Comparison of ENCODE assay signal across 10 mouse cellular contexts in the genomic region with DNA sequence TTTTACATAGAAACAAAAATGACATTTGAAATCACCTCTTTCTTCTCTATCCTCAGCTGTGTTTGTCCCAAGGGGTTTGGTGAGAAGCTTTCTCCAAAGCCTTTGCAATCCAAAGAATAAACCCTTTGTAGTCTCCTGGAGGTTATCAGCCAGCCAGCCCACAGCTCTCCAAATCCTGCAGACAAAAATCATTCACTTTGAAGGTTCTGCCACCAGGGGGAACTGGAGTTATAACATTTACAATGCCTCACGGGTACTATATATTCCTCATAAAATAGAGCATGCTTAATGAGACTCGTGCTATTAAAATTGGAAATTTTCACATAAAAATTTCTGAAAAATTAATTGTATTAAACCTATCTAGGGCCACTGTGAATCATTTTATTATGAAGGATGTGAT.
A peak's percentile ranks its signal among the peaks of the same experiment; 100 is the strongest.
DNase-seq lines count a peak whose midpoint lies in the region; ATAC-seq lines count a peak whose summit lies in the region.
"Had no signal": no experiment of that assay in that cellular context is flagged by ENCODE, and none has a peak within 500 bp of the region (broad histone marks: within the 10 kb centered on the region; RNA-seq: fewer than 3 reads in every experiment).

No protein-coding gene starts in this region.

- 22% methylated on average over 2 of the region's 2 CpGs for WGBS in forebrain, embryonic 15.5 days
- WGBS in midbrain, embryonic 13.5 days, result 37% methylated on average over 2 of the region's 2 CpGs

- H3K9ac ChIP-seq in forebrain, embryonic 15.5 days (replicated peaks), result no peak overlapping the region
- H3K9ac ChIP-seq in midbrain, embryonic 13.5 days (replicated peaks), result no peak overlapping the region
- H3K9ac ChIP-seq: embryonic facial prominence, embryonic 13.5 days; liver, embryonic 15.5 days had no signal

- H3K9me3 ChIP-seq in forebrain, embryonic 15.5 days, result no peaks in the 10 kb centered on the region
- no peaks in the 10 kb centered on the region for H3K9me3 ChIP-seq in midbrain, embryonic 13.5 days
- H3K9me3 ChIP-seq: embryonic facial prominence, embryonic 13.5 days; liver, embryonic 15.5 days had no signal

- peak; percentile 85 for ATAC-seq in forebrain, embryonic 15.5 days (replicated peaks)
- peak; percentile 67 for ATAC-seq in midbrain, embryonic 13.5 days

- no peak overlapping the region for H3K27ac ChIP-seq in forebrain, embryonic 15.5 days (replicated peaks)
- H3K27ac ChIP-seq in midbrain, embryonic 13.5 days, result no peak overlapping the region
- H3K27ac ChIP-seq: embryonic facial prominence, embryonic 13.5 days; liver, embryonic 15.5 days had no signal

- DNase-seq in ovary, postnatal 14 days (ENCODE audit: low spot score), result peak; percentile 14
- DNase-seq in ovary, adult 18-20 months (ENCODE audit: low spot score), result no peak
- DNase-seq in brain, embryonic 18.5 days (ENCODE audit: low read depth, low spot score), result peak; percentile 16
- DNase-seq in layer of hippocampus, adult 18-20 months (ENCODE audit: low spot score in 2 of 2), result peak; percentile 59 to 88
- no peak for DNase-seq in spleen, adult 12 weeks (ENCODE audit: low spot score)
- no peak for DNase-seq in spleen, postnatal 10 days (ENCODE audit: low spot score in 2 of 2)

- no peaks in the 10 kb centered on the region for H3K36me3 ChIP-seq in forebrain, embryonic 15.5 days
- H3K36me3 ChIP-seq in midbrain, embryonic 13.5 days, result no peaks in the 10 kb centered on the region
- H3K36me3 ChIP-seq: embryonic facial prominence, embryonic 13.5 days; liver, embryonic 15.5 days had no signal

- H3K27me3 ChIP-seq in forebrain, embryonic 15.5 days, result no peaks in the 10 kb centered on the region
- no peaks in the 10 kb centered on the region for H3K27me3 ChIP-seq in midbrain, embryonic 13.5 days
- H3K27me3 ChIP-seq: embryonic facial prominence, embryonic 13.5 days; liver, embryonic 15.5 days had no signal

- no peak overlapping the region for H3K4me3 ChIP-seq in forebrain, embryonic 15.5 days
- no peak overlapping the region for H3K4me3 ChIP-seq in midbrain, embryonic 13.5 days (replicated peaks)
- H3K4me3 ChIP-seq: embryonic facial prominence, embryonic 13.5 days; liver, embryonic 15.5 days had no signal

- H3K4me2 ChIP-seq in forebrain, embryonic 15.5 days (replicated peaks), result no peak overlapping the region
- no peak overlapping the region for H3K4me2 ChIP-seq in midbrain, embryonic 13.5 days (replicated peaks)
- H3K4me2 ChIP-seq: embryonic facial prominence, embryonic 13.5 days; liver, embryonic 15.5 days had no signal

- H3K4me1 ChIP-seq in forebrain, embryonic 15.5 days, result no peaks in the 10 kb centered on the region
- no peaks in the 10 kb centered on the region for H3K4me1 ChIP-seq in midbrain, embryonic 13.5 days (replicated peaks)
- H3K4me1 ChIP-seq: embryonic facial prominence, embryonic 13.5 days; liver, embryonic 15.5 days had no signal

Comparison
In these comparisons a context has a peak if more than half of its experiments do, and no peak if none do; other contexts are left out.
1. DNase-seq: peak in ovary, postnatal 14 days (single experiment), brain, embryonic 18.5 days (single experiment) and layer of hippocampus, adult 18-20 months (2 of 2); none in ovary, adult 18-20 months (single experiment), spleen, adult 12 weeks (single experiment) and spleen, postnatal 10 days (0 of 2).